In genomic region chr12:5198254-5198653, GRCm38 (mm10) we compare ENCODE assay signal across 27 mouse cellular contexts.
DNase-seq lines count a peak whose midpoint lies in the region; ATAC-seq and TF ChIP-seq lines count a peak whose summit lies in the region.
"Had no signal": no experiment of that assay in that cellular context is flagged by ENCODE, and none has a peak within 500 bp of the region (broad histone marks: within the 10 kb centered on the region; RNA-seq: fewer than 3 reads in every experiment).

No protein-coding gene starts in this region.

- DNase-seq in kidney, adult 2 months: peak; percentile 71
- DNase-seq in kidney, postnatal 36 days: peak; percentile 51 to 68
- DNase-seq in urinary bladder, adult 18-20 months (ENCODE audit: low spot score in 2 of 2): no peak
- DNase-seq in left cerebral cortex, adult 11 months (ENCODE audit: low spot score): no peak
- DNase-seq: adrenal gland, postnatal 14 days; cerebellum, adult 11 months; cerebellum, adult 9-11 months; gastrocnemius, postnatal 25 days; heart, adult 11 months; lung, embryonic 14.5 days; lung, postnatal 14 days; right cerebral cortex, postnatal 25 days; spleen, adult 18-20 months; thymus, adult 2 months; thymus, postnatal 36 days had no signal

- H3K27me3 ChIP-seq in kidney, adult 2 months (replicated peaks; ENCODE audit: control insufficient read depth, insufficient read depth, low read length): no peaks in the 10 kb centered on the region
- no peaks in the 10 kb centered on the region for H3K27me3 ChIP-seq in kidney, embryonic 14.5 days (ENCODE audit: control insufficient read depth, insufficient read depth, low read length)
- H3K27me3 ChIP-seq in intestine, embryonic 15.5 days (replicated peaks): no peaks in the 10 kb centered on the region
- no peaks in the 10 kb centered on the region for H3K27me3 ChIP-seq in kidney, embryonic 16.5 days (ENCODE audit: insufficient read depth, low read length)
- H3K27me3 ChIP-seq: embryonic facial prominence, embryonic 15.5 days; forebrain, embryonic 12.5 days; heart, embryonic 15.5 days; liver, embryonic 15.5 days; Patski had no signal

- TF ChIP-seq CTCF in kidney, adult 2 months (conservative IDR thresholded peaks at IDR 0.05; ENCODE audit: insufficient read depth, insufficient read length, low read depth, low read length): no peak

- H3K27ac ChIP-seq in kidney, adult 2 months (ENCODE audit: insufficient read depth, low read depth, low read length): no peak overlapping the region
- no peak overlapping the region for H3K27ac ChIP-seq in kidney, embryonic 14.5 days (ENCODE audit: low read depth, low read length)
- no peak overlapping the region for H3K27ac ChIP-seq in intestine, embryonic 15.5 days
- H3K27ac ChIP-seq in kidney, embryonic 16.5 days (ENCODE audit: low read length): no peak overlapping the region
- H3K27ac ChIP-seq: embryonic facial prominence, embryonic 15.5 days; forebrain, embryonic 12.5 days; heart, embryonic 10.5 days; heart, embryonic 15.5 days; liver, embryonic 15.5 days; midbrain, embryonic 10.5 days had no signal

- H3K9ac ChIP-seq in kidney, embryonic 14.5 days (ENCODE audit: low read depth, low read length): no peak overlapping the region
- H3K9ac ChIP-seq in intestine, embryonic 15.5 days: no peak overlapping the region
- no peak overlapping the region for H3K9ac ChIP-seq in kidney, embryonic 16.5 days (replicated peaks; ENCODE audit: low read length)
- H3K9ac ChIP-seq: embryonic facial prominence, embryonic 15.5 days; forebrain, embryonic 12.5 days; heart, embryonic 15.5 days; liver, embryonic 15.5 days; lung, embryonic 14.5 days had no signal

- H3K4me2 ChIP-seq in kidney, embryonic 14.5 days (replicated peaks; ENCODE audit: low read depth, low read length): no peak overlapping the region
- no peak overlapping the region for H3K4me2 ChIP-seq in intestine, embryonic 15.5 days (replicated peaks)
- no peak overlapping the region for H3K4me2 ChIP-seq in kidney, embryonic 16.5 days (replicated peaks; ENCODE audit: low read depth, low read length)
- H3K4me2 ChIP-seq: embryonic facial prominence, embryonic 15.5 days; forebrain, embryonic 12.5 days; heart, embryonic 15.5 days; liver, embryonic 15.5 days; lung, embryonic 14.5 days had no signal

- H3K9me3 ChIP-seq in kidney, embryonic 14.5 days (ENCODE audit: control insufficient read depth, low read length): no peaks in the 10 kb centered on the region
- no peaks in the 10 kb centered on the region for H3K9me3 ChIP-seq in intestine, embryonic 15.5 days
- no peaks in the 10 kb centered on the region for H3K9me3 ChIP-seq in kidney, embryonic 16.5 days (ENCODE audit: low read length)
- H3K9me3 ChIP-seq: embryonic facial prominence, embryonic 15.5 days; forebrain, embryonic 12.5 days; heart, embryonic 10.5 days; heart, embryonic 15.5 days; liver, embryonic 15.5 days; midbrain, embryonic 10.5 days had no signal

- no peak overlapping the region for H3K4me3 ChIP-seq in kidney, adult 2 months (ENCODE audit: insufficient read depth, low read depth, low read length)
- no peak overlapping the region for H3K4me3 ChIP-seq in kidney, embryonic 14.5 days (ENCODE audit: low read length)
- no peak overlapping the region for H3K4me3 ChIP-seq in intestine, embryonic 15.5 days (replicated peaks)
- H3K4me3 ChIP-seq in kidney, embryonic 16.5 days (ENCODE audit: low read length): no peak overlapping the region
- H3K4me3 ChIP-seq: embryonic facial prominence, embryonic 15.5 days; forebrain, embryonic 12.5 days; heart, embryonic 10.5 days; heart, embryonic 15.5 days; liver, embryonic 15.5 days; midbrain, embryonic 10.5 days had no signal

- TF ChIP-seq POLR2A in kidney, adult 2 months (IDR thresholded peaks at IDR 0.05; ENCODE audit: low read depth, low read length): no peak

- no peak for ATAC-seq in kidney, embryonic 14.5 days (ENCODE audit: low FRiP score, low TSS enrichment)
- peak; percentile 62 for ATAC-seq in intestine, embryonic 15.5 days
- peak; percentile 25; the same call in 1 of the 2 replicates for ATAC-seq in kidney, embryonic 16.5 days (ENCODE audit: low FRiP score, low TSS enrichment)
- ATAC-seq: hindbrain, embryonic 16.5 days; midbrain, embryonic 16.5 days; Patski had no signal

- no peaks in the 10 kb centered on the region for H3K36me3 ChIP-seq in kidney, adult 2 months (ENCODE audit: control insufficient read depth, insufficient read depth, low read length)
- no peaks in the 10 kb centered on the region for H3K36me3 ChIP-seq in kidney, embryonic 14.5 days (ENCODE audit: control insufficient read depth, insufficient read depth, low read length)
- no peaks in the 10 kb centered on the region for H3K36me3 ChIP-seq in intestine, embryonic 15.5 days
- H3K36me3 ChIP-seq in kidney, embryonic 16.5 days (ENCODE audit: insufficient read depth, low read length): no peaks in the 10 kb centered on the region
- H3K36me3 ChIP-seq: embryonic facial prominence, embryonic 15.5 days; forebrain, embryonic 12.5 days; heart, embryonic 10.5 days; heart, embryonic 15.5 days; liver, embryonic 15.5 days; midbrain, embryonic 10.5 days had no signal

- no peaks in the 10 kb centered on the region; the same call in 1 of the 2 replicates for H3K4me1 ChIP-seq in kidney, adult 2 months (ENCODE audit: control insufficient read depth, insufficient read depth, low read length)
- H3K4me1 ChIP-seq in kidney, embryonic 14.5 days (ENCODE audit: control insufficient read depth, insufficient read depth, low read length): no peaks in the 10 kb centered on the region
- no peaks in the 10 kb centered on the region for H3K4me1 ChIP-seq in intestine, embryonic 15.5 days (replicated peaks)
- H3K4me1 ChIP-seq in kidney, embryonic 16.5 days (ENCODE audit: insufficient read depth, low read length): no peaks in the 10 kb centered on the region
- H3K4me1 ChIP-seq: heart, embryonic 15.5 days; liver, embryonic 15.5 days had no signal

- 45% methylated on average over 4 of the region's 4 CpGs for WGBS in kidney, adult 2 months
- 47% methylated on average over 4 of the region's 4 CpGs for WGBS in kidney, embryonic 14.5 days
- 17% methylated on average over 4 of the region's 4 CpGs for WGBS in intestine, embryonic 15.5 days
- WGBS in kidney, embryonic 16.5 days: 45% methylated on average over 4 of the region's 4 CpGs

Comparison
In these comparisons a context has a peak if more than half of its experiments do, and no peak if none do; other contexts are left out.
1. DNase-seq: peak in kidney, adult 2 months (single experiment) and kidney, postnatal 36 days (2 of 2); none in urinary bladder, adult 18-20 months (0 of 2) and left cerebral cortex, adult 11 months (single experiment).